Mouse (Mus musculus) limb, embryonic 11.5 days (tissue): ENCODE results near the gene Ern2. TPM values are rescaled to one million over a fixed set of nuclear protein-coding genes. Genes with fewer than 3 reads are reported as not detected.

ENCODE experiments used
- ATAC-seq: fragments of 200-750 bp; cut with Nextera tagmentation; 2 replicates; pipeline ENCODE4 v1.8.0; 2017; ENCODE audit warnings: low read depth; ENCODE audit not compliant: insufficient number of reproducible peaks, low FRiP score, low TSS enrichment
- DNase-seq: peaks from one replicate; pipeline ENCODE4 v3.0.0-alpha.2; 2015; ENCODE audit warnings: low spot score
- H3K27ac ChIP-seq: fragments of 300-500 bp; sonication (generic); replicated peaks from 2 replicates; pipeline ENCODE4 v1.5.1; 2014; ENCODE audit warnings: low read depth, mild to moderate bottlenecking, low read length
- H3K27me3 ChIP-seq: fragments of 300-500 bp; sonication (generic); 2 replicates; pipeline ENCODE4 v1.6.1; 2014; ENCODE audit warnings: mild to moderate bottlenecking, low read length, mixed read lengths; ENCODE audit not compliant: control insufficient read depth, insufficient read depth
- H3K36me3 ChIP-seq: fragments of 300-500 bp; sonication (generic); 2 replicates; pipeline ENCODE4 v1.6.1; 2014; ENCODE audit warnings: mild to moderate bottlenecking, low read length, moderate library complexity, mixed read lengths; ENCODE audit not compliant: control insufficient read depth, insufficient read depth
- H3K4me1 ChIP-seq: fragments of 300-500 bp; sonication (generic); 2 replicates; pipeline ENCODE4 v1.6.1; 2014; ENCODE audit warnings: low read length, mixed read lengths; ENCODE audit not compliant: control insufficient read depth, insufficient read depth
- H3K4me2 ChIP-seq: fragments of 300-500 bp; sonication (generic); 2 replicates; pipeline ENCODE4 v1.6.1; 2014; ENCODE audit warnings: low read depth, mild to moderate bottlenecking, moderate library complexity; ENCODE audit not compliant: severe bottlenecking
- H3K4me3 ChIP-seq: fragments of 300-500 bp; sonication (generic); 2 replicates; pipeline ENCODE4 v1.5.1; 2014; ENCODE audit warnings: low read depth, low read length
- H3K9ac ChIP-seq: fragments of 300-500 bp; sonication (generic); 2 replicates; pipeline ENCODE4 v1.6.1; 2014; ENCODE audit warnings: mild to moderate bottlenecking, low read length
- H3K9me3 ChIP-seq: fragments of 300-500 bp; sonication (generic); 2 replicates; pipeline ENCODE4 v1.6.1; 2016; ENCODE audit warnings: low read length; ENCODE audit not compliant: control insufficient read depth
- WGBS: fragments of 180-500 bp; shearing (Covaris S2); extraction: QIAGEN DNeasy Blood & Tissue Kit; methylation state at CpG from one replicate; pipeline ENCODE4 v1.1.7; 2014; 5-methylcytosine and 5-hydroxymethylcytosine counted together
- polyA plus RNA-seq: library from polyadenylated mRNA; unstranded; fragments of >200 nt; fragmentation: Nextera tagmentation; extraction: Ambion mirVana; gene quantifications from 2 replicates; pipeline ENCODE4 v1.2.1, GENCODE M21; 2014

Ern2 gene
- polyA plus RNA-seq, 1 experiment from 2014 or later, result not detected

DNA sequence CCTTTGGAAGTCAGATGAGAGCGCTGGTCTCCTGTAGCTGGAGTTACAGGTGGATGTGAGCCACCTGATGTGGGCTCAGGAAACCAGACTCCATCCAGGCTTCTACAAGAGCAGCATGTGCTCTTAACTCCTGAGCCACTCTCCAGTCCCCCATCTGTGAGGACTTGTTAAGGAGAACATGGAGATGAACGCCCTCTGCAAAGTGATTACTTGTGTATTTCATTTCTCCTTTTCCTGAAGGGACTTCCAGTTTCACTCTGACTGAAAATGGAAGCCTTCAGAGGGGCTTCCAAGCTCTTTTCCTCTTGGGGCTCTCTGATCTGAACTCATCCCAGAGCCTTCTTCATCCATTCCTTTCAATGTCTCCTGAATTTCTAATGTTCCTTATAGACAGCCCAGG, 20.1 kb upstream of the Ern2 start:
- no peaks in the 10 kb centered on the region for H3K36me3 ChIP-seq
- no peaks in the 10 kb centered on the region for H3K9me3 ChIP-seq
- no peak overlapping the region for H3K9ac ChIP-seq
- no peak overlapping the region for H3K4me2 ChIP-seq
- H3K27me3 ChIP-seq, result no peaks in the 10 kb centered on the region
- WGBS, result 76% methylated on average over 2 of the region's 2 CpGs
- H3K4me3 ChIP-seq, result no peak overlapping the region
- H3K4me1 ChIP-seq, result no peaks in the 10 kb centered on the region
- DNase-seq (no peak), ATAC-seq (no peak)
- no peak overlapping the region for H3K27ac ChIP-seq

DNA sequence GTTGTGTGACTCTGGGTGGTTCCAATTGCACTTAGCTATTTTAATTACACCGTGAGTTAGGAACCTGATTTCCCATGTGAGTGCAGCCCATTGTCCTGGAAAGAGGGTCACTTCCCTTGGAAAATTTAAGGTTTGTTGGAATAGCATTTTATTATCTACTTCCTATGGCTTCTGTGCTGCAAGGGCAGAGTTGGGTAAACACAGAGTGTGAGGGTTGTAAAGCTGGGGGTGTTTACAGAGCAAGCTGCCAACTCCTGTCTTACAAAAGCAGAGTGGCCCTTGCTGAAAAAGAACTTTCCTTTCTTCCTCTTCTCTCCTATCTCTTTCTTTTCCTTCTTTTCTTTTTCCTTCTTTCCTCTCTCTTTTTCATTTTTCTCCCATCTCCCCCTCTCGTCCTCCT, 17.9 kb upstream of the Ern2 start:
- H3K36me3 ChIP-seq, result no peaks in the 10 kb centered on the region
- no peaks in the 10 kb centered on the region for H3K27me3 ChIP-seq
- H3K27ac ChIP-seq, result no peak overlapping the region
- no peak overlapping the region for H3K4me2 ChIP-seq
- no peak overlapping the region for H3K9ac ChIP-seq
- no peaks in the 10 kb centered on the region for H3K9me3 ChIP-seq
- no peak overlapping the region for H3K4me3 ChIP-seq
- ATAC-seq (no peak), DNase-seq (no peak)
- WGBS, result 58% methylated on average over 2 of the region's 2 CpGs
- no peaks in the 10 kb centered on the region for H3K4me1 ChIP-seq

DNA sequence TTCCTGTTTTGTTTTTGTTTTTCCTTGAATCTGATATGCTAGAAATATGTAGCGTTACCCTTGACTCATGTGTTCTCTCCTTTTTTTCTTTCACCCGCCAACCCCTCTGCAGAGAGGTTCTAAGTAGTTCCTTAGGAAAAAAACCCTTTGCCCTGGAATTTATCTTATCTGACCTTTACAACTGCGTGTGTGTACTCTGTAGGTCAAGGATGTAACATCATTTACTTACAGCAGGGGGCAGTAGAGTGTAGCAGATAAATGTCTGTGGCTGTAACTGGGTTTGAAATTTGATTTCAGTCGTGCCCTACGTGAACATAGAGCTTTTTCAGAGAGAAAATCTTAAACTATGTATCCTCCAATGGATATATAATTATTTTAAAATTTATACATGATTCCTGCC, 13.3 kb upstream of the Ern2 start:
- Histone ChIP-seq H3K4me3 (no peak overlapping the region), H3K9ac (no peak overlapping the region), H3K27me3 (no peaks in the 10 kb centered on the region), H3K27ac (no peak overlapping the region), H3K9me3 (no peaks in the 10 kb centered on the region), H3K4me2 (no peak overlapping the region), H3K4me1 (no peaks in the 10 kb centered on the region), H3K36me3 (no peaks in the 10 kb centered on the region)
- DNase-seq (no peak), ATAC-seq (no peak)
- 39% methylated on average over 5 of the region's 5 CpGs for WGBS

DNA sequence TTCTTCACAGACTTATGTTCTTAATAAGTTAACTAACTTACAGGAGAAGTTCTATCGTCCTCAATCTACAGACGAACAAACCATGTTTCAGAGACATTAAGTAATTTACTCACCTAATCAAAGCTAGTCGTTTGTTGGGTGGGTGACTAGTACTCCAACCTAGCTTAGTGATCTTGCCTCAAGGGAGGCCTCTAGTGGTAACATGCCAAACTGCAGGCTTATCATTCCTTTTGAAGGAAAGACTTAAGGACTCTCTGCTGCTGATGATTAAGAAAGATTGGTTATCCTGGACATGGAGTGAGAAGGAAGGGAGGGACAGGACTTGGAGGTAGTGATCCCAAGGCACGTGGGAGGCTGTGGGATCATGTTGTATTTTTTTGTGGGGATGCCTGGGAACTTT, 11.3 kb upstream of the Ern2 start:
- Histone ChIP-seq H3K9me3 (no peaks in the 10 kb centered on the region), H3K4me3 (no peak overlapping the region), H3K36me3 (no peaks in the 10 kb centered on the region), H3K4me1 (no peaks in the 10 kb centered on the region), H3K27me3 (no peaks in the 10 kb centered on the region), H3K27ac (no peak overlapping the region), H3K9ac (no peak overlapping the region), H3K4me2 (no peak overlapping the region)
- 36% methylated on average over 4 of the region's 4 CpGs for WGBS
- DNase-seq (peak; percentile 69), ATAC-seq (no peak)

DNA sequence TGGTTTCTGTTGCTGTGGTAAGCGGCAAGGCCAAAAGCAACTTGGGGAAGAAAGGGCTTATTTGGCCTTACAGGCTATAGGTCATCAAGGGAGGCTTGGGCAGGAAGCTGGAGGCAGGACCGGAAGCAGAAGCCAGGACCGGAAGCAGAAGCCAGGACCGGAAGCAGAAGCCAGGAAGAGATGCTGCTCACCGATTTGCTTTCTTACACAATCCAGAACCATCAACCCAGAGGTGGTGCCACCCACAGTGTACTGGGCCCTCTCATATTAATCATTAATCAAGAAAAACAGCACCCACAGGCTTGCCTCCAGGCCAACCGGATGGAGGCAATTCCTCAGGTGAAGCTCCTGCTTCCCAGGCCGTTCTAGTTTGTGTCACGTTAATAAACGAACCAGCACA, 10.8 kb upstream of the Ern2 start:
- no peak overlapping the region for H3K4me3 ChIP-seq
- no peak overlapping the region for H3K27ac ChIP-seq
- no peak overlapping the region for H3K9ac ChIP-seq
- ATAC-seq (no peak), DNase-seq (no peak)
- no peaks in the 10 kb centered on the region for H3K36me3 ChIP-seq
- no peak overlapping the region for H3K4me2 ChIP-seq
- H3K27me3 ChIP-seq, result no peaks in the 10 kb centered on the region
- WGBS, result 90% methylated on average over 9 of the region's 9 CpGs
- H3K9me3 ChIP-seq, result no peaks in the 10 kb centered on the region
- no peaks in the 10 kb centered on the region for H3K4me1 ChIP-seq

DNA sequence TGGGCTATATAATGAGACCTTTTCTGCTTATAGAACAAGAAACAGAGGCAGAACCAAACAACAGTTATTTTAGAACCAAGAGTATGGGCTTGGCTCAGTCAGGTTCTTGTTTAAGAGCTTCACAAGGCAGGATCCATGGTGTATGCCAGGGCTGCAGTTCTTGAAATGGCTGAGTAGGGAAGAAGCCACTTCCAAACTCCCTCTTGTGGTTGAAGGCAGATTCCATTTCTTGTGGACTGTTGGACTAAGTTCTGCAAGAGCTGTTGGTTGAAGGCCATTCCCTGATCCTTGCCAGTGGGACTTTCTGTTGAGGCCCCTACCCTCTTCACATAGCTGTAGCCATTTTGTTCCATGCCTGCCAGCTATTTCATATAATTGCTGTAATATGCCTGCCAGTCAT, 7.9 kb upstream of the Ern2 start:
- DNase-seq (no peak), ATAC-seq (no peak)
- H3K9ac ChIP-seq, result no peak overlapping the region
- no peak overlapping the region for H3K27ac ChIP-seq
- no peaks in the 10 kb centered on the region for H3K4me1 ChIP-seq
- H3K36me3 ChIP-seq, result no peaks in the 10 kb centered on the region
- no peak overlapping the region for H3K4me2 ChIP-seq
- no peak overlapping the region for H3K4me3 ChIP-seq
- no peaks in the 10 kb centered on the region for H3K9me3 ChIP-seq
- H3K27me3 ChIP-seq, result no peaks in the 10 kb centered on the region

DNA sequence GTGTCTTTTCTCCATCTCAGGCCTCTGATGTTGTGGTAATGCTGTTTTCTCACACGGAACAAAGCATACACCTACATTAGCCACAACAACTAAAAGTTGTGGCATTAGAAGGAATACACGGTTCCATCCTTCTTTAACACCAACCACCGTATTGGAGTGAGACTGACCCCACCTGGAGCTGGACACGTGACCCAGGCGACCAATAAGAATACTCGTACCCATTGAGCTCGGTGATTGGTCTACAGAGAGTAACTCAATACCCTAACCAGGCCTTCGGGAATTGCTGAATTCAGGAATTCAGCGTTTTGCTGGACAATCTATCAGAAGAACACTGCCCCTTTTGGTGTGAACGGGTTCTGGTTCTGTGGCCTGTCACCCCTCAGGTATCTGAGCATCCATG, 5.1 kb upstream of the Ern2 start:
- no peaks in the 10 kb centered on the region for H3K4me1 ChIP-seq
- no peak for ATAC-seq

DNA sequence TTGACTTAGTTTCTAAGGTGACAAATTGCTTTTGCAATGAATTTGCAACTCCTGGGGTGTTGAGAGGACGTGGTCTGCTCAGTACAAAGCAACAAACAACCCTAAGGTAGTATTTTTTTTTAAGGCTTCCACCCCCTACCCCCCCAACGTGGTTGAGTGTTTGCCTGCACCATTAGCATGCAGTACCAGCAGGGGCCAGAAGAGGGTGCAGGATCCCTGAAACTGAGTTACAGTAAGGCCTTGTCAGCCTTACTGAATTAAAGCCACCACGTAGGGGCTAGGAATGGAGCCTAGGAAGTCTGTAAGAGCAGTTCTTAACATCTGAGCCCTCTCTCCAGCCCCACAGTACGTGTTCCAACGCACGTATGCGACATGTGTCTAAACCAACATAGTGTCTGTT, 3.5 kb upstream of the Ern2 start:
- H3K27ac ChIP-seq, result no peak overlapping the region
- H3K4me1 ChIP-seq, result no peaks in the 10 kb centered on the region
- H3K27me3 ChIP-seq, result no peaks in the 10 kb centered on the region
- no peak for ATAC-seq
- no peak overlapping the region for H3K9ac ChIP-seq
- WGBS, result 28% methylated on average over 7 of the region's 7 CpGs
- no peaks in the 10 kb centered on the region for H3K36me3 ChIP-seq
- H3K4me3 ChIP-seq, result no peak overlapping the region
- DNase-seq, result peak; percentile 85
- H3K4me2 ChIP-seq, result no peak overlapping the region
- H3K9me3 ChIP-seq, result no peaks in the 10 kb centered on the region

More for the DNA sequence above, 5.1 kb upstream of the Ern2 start:
- WGBS, result 57% methylated on average over 10 of the region's 10 CpGs
- Histone ChIP-seq H3K9me3 (no peaks in the 10 kb centered on the region), H3K4me3 (no peak overlapping the region), H3K9ac (no peak overlapping the region), H3K27ac (no peak overlapping the region), H3K4me2 (no peak overlapping the region), H3K27me3 (no peaks in the 10 kb centered on the region), H3K36me3 (no peaks in the 10 kb centered on the region)
- no peak for DNase-seq

DNA sequence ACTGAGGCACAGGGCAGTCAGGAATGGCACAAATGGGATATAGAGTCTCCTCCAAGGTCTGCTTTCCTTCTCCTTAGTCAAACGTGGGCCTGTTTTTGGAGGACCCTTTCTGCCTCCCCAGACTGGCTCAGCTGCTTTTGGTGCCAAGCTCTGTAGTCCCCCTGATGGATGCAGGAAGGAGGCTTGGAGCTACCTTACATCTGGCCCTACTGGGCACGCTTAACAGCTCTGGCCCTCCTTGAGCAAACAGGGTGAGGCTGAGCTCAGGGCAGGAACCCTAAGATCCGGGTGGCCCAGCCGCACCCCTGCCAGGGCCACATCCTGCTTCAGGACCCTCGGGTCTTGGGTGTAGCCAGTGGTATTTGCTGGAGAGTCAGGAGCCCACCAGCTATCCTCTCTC, 1.4 kb downstream of the Ern2 start:
- H3K36me3 ChIP-seq, result no peaks in the 10 kb centered on the region
- WGBS, result 70% methylated on average over 5 of the region's 5 CpGs

More for the DNA sequence above, 1.4 kb downstream of the Ern2 start:
- H3K27me3 ChIP-seq, result no peaks in the 10 kb centered on the region
- ATAC-seq, result no peak
- no peak overlapping the region for H3K4me2 ChIP-seq
- no peaks in the 10 kb centered on the region for H3K9me3 ChIP-seq
- H3K4me3 ChIP-seq, result no peak overlapping the region
- no peak overlapping the region for H3K9ac ChIP-seq
- H3K4me1 ChIP-seq, result no peaks in the 10 kb centered on the region
- H3K27ac ChIP-seq, result no peak overlapping the region
- DNase-seq, result no peak
